Mouse (Mus musculus): ENCODE measurements around the gene Clec2d. TPM values are rescaled to one million over a fixed set of nuclear protein-coding genes. Genes with fewer than 3 reads are reported as not detected.

Gene Clec2d
- total RNA-seq, 2 experiments from 2014 or later, result 36.6 to 74.6 TPM

DNA sequence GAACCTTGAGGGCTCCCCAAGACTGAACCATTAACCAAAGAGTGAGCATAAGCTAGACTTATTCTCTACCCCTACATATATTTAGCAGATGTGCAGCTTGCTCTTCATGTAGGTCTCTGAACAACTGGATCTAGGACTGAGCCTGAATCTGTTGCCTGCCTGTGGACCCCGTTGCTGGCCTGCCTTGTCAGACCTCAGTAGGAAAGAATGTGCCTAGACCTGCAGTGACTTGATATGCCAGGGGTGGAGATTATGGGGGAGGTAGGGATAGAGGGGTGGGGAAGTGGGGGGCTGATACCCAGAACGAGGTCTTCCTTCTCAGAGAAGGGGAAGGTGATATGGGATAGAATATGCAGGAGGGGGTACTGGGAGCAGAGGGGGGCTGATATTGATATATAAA, 43.2 kb downstream of the Clec2d start:
- no peak for DNase-seq (ENCODE audit: low spot score in 2 of 2)

DNA sequence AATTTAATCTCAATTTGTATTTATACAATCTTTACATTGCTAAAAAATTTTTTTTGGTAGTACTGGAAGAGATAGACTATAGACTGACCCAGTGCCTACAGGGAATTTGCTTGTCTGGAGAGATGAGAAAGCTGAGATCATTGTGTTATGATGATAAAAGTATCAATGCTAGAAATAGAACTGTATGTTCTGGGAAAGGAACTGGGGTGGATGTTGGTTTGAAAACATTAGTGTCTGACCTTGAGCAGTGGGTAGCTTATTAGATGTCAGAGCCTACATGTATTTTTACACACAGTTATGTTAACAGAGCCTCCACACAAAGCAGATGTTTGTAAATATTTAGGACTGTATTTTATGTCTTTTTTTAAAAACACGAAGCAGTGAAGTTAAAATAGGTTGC, 43.7 kb downstream of the Clec2d start:
- no peak for DNase-seq (ENCODE audit: low spot score in 2 of 2)

GRCm38 (mm10) chr6:129225078-129225477, 44.7 kb downstream of the Clec2d start:
- no peak for DNase-seq (ENCODE audit: low spot score in 2 of 2)

DNA sequence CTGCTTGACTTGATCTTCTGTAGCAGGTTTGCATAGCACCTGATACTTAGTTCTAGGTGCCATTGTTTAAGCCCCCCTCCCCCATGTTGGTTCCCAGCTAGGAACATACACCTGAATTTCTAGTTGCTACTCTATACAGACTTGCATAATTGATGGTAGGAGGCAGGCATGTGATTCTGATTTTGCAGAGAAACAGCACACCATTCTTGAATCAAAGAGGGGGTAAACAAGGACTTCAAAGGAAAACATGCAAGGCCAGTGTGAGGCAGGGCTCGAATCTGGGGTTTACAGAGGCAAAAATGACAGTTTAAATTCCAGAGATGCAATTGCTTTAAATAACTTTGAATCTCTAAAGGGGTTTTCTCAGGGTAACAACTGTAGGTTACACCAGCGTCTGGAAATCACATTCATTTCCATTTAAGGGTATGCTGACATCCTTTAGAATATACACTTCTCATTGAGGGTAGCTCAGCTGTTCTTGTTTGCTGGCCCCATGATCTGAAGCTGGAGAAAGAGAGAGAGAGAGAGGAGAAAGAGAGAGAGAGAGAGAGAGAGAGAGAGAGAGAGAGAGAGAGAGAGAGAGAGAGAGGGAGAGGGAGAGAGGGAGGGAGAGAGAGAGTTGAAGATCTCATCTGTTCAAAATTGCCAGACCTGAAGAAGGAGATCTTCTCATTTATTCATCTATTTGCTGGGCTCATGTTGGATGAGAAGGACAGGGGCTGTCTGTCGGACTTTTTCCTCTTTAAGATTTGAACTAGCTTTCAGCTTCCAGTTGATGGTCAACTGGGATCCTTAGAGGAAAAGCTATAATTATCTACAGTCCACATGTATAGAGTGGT, 48.7 kb downstream of the Clec2d start:
- DNase-seq (ENCODE audit: low spot score in 2 of 2), result no peak

DNA sequence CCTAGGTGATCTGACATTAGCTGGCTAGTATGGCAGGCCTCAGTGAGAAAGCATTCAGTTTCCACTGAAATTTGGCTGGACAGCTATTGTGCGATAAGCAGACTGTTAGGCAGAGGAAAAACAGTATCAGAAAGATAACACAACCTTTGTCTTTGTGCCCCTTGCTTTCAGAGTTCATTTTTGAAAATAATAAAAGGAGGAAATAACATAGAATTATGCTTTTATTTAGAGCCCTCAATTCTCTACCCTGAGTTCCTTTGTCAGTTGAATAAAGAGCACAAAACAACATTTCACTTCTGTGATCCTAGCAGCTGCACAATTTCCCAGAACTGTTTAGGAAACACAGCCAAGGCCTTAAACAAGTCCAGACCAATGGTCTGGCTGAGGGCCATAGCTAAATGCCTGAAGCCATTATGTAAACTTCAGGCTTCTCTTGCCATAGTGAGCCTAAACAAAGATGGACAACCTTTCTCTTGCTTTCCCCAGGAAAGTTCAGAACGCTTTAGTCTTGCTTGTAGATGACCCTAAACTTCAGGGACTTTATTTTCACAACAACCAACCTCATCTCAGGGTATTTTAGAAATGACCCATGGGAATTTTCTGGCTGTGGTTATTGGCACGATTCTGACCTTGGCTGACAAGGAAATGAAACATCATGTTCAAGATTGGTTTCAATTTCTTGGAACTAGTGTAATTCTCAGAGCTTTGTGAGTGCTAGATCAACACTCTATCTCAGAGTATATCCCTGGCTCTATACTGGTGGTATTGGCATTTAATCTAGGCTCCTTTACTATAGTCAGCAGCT, 49.6 kb downstream of the Clec2d start:
- no peak for DNase-seq (ENCODE audit: low spot score in 2 of 2)

DNA sequence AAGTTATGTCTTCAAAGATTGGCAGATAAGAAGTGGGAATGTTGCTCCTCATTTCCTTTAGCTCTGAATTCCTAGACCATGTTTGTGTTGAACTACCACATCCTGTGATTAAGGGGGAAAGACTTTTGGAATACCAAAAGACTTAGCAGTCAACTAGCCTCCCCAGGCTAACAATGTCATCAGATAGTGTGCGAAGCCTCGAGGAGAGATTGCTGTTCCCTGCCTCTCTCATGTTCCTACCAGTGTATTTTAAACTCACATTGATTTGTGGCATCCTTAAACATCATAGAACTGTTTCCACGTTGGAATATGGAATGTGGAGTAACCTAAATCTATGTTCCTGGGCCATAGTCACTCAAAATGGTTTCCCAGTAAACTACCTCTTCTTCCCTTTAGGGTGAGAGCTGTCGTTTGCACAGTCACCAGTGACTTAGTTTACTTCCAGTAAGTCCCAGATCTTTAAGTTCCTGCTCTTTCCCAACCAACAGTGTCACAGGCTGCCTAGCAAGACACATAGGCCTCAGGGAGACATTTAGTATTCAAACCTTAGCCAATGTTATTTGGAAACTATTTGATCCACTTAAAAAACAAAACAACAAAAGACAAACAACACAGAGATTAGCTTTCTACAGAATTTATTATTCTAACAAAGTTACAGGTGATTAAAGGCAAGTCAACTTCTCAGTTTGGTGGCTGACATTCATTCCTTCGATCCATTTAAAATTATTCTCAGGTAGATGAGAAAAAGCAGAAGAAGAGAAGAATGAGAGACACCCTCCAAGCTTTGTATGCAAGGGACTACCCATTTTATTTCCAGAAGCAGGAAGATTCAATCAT, 51.8 kb downstream of the Clec2d start:
- no peak for DNase-seq (ENCODE audit: low spot score in 2 of 2)

DNA sequence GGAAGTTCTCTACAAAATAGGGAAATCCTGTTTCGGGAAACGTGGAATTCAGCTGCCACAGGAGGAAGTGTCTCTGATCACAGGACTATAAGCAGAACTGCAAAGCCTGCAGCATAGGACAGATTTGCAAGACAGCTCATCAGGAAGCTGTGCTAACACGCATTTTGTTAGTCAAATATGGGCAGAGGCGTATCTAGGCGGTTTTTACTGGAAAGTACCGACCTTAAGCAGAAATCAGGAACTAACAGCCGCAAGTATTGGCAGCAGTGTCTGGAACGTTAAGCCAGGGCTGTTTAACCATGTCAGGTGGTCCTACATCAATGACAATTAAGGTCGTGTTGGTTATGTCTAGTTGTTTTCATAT, 52.4 kb downstream of the Clec2d start:
- no peak for DNase-seq (ENCODE audit: low spot score in 2 of 2)

GRCm38 (mm10) chr6:129233366-129233954, 53.0 kb downstream of the Clec2d start:
- no peak for DNase-seq (ENCODE audit: low spot score in 2 of 2)

- no peak for DNase-seq (ENCODE audit: low spot score in 2 of 2)
These were observed 53.5 kb downstream of the Clec2d start for GRCm38 (mm10) chr6:129233955-129234369.

- DNase-seq (ENCODE audit: low spot score in 2 of 2), result no peak
These were observed 54.3 kb downstream of the Clec2d start for GRCm38 (mm10) chr6:129234456-129235360.

GRCm38 (mm10) chr6:129235855-129236461, 55.5 kb downstream of the Clec2d start:
- no peak for DNase-seq (ENCODE audit: low spot score in 2 of 2)

Small RNAs within 50 kb of the gene (microRNA-seq; reads per million reads assigned to microRNA genes)
- 0 reads per million in 2 experiments for gene Gm27514 (ENCODE audit: borderline number of aligned reads in 2 of 2)

Other genes starting within 250 kb of the Clec2d start
- 1 to 10 TPM; 2.4 to 4.5 TPM for gene Clec2g, start 246.2 kb upstream of the Clec2d start, total RNA-seq (2021)
- gene Klrb1f, start 134.7 kb upstream of the Clec2d start, total RNA-seq (2021), result under 1 TPM in 1 of 2 experiments, not detected in 1; 0.16 TPM
- not detected for gene Clec2e, start 79.7 kb upstream of the Clec2d start, total RNA-seq (2021)
- gene Cd69, start 94.8 kb downstream of the Clec2d start, total RNA-seq (2021), result under 1 TPM in 1 of 2 experiments, not detected in 1; 0.42 TPM
- not detected for gene 4922502D21Rik, start 151.2 kb downstream of the Clec2d start, total RNA-seq (2021)
- 1 to 10 TPM in 1 of 2 experiments, under 1 TPM in 1; 0.70 to 3.4 TPM for gene Clec12a, start 162.1 kb downstream of the Clec2d start, total RNA-seq (2021)
- under 1 TPM; 0.22 to 0.30 TPM for gene Clec12b, start 205.3 kb downstream of the Clec2d start, total RNA-seq (2021)
- gene Clec1b, start 216.7 kb downstream of the Clec2d start, total RNA-seq (2021), result 1 to 10 TPM; 1.4 to 2.0 TPM
- gene Clec9a, start 228.2 kb downstream of the Clec2d start, total RNA-seq (2021), result 1 to 10 TPM in 1 of 2 experiments, under 1 TPM in 1; 0.53 to 1.6 TPM

All from adrenal gland, adult 18-20 months (tissue).